Mouse (Mus musculus) megakaryocyte, embryonic 14.5 days (primary cell): ENCODE measurements around the gene Olfr1306. TPM values are rescaled to one million over a fixed set of nuclear protein-coding genes. Genes with fewer than 3 reads are reported as not detected.

Experiments used
- H3K27me3 ChIP-seq: replicated peaks from 2 replicates; pipeline ENCODE3; 2012; ENCODE audit warnings: inconsistent platforms
- H3K36me3 ChIP-seq: replicated peaks from 2 replicates; pipeline ENCODE3; 2012; ENCODE audit warnings: low read length, inconsistent platforms, mixed read lengths
- H3K4me1 ChIP-seq: 2 replicates; pipeline ENCODE4 v1.6.1; 2012; ENCODE audit warnings: inconsistent platforms
- H3K4me3 ChIP-seq: replicated peaks from 2 replicates; pipeline ENCODE3; 2012; ENCODE audit warnings: moderate library complexity, mild to moderate bottlenecking, inconsistent platforms
- H3K9me3 ChIP-seq: 2 replicates; pipeline ENCODE4 v1.6.1; 2012; ENCODE audit warnings: inconsistent platforms
- FLI1 ChIP-seq: IDR thresholded peaks from 2 replicates; pipeline ENCODE4 v1.6.1; 2012; ENCODE audit warnings: low read length, inconsistent platforms, mixed read lengths
- GATA1 ChIP-seq: IDR thresholded peaks from 3 replicates; pipeline ENCODE4 v1.6.1; 2012; ENCODE audit warnings: mixed read lengths, low read length, inconsistent platforms, borderline replicate concordance
- polyA plus RNA-seq: library from polyadenylated mRNA; stranded (reverse); fragments of >175 nt; gene quantifications from 2 replicates; pipeline ENCODE4 v1.2.3, GENCODE M21; 2012; ENCODE audit warnings: low replicate concordance; ENCODE audit not compliant: insufficient read depth

The Olfr1306 gene
- not detected in 2 replicates for polyA plus RNA-seq

DNA sequence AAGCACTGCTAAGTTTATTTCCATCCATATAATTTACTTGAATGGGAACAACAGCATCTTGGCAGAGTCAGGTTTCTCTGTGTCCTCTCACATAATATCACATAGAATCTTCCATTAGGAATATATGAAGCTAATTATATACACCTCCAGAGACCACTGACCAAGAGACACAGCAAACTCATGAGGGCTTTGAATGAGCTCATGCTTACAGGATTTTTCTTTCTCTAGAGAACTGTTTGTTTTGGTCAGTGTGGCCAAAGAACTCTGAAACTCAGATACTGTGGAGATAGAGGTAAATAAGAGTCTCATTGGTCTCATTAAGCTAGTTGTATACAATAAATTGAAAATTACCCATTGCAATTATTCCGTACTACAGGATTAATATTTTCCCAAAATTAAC, at the start of gene Olfr1306:
Olfr1306 (minus strand) TSS at position 101 of the 400 bp plus-strand sequence.
- Histone ChIP-seq H3K4me1 (no peaks in the 10 kb centered on the region), H3K36me3 (no peaks in the 10 kb centered on the region), H3K4me3 (no peak within 1 kb of the TSS), H3K27me3 (no peaks in the 10 kb centered on the region), H3K9me3 (no peaks in the 10 kb centered on the region)
- TF ChIP-seq FLI1, result no peak
- TF ChIP-seq GATA1, result no peak

- Histone ChIP-seq H3K36me3 (no peaks in the 10 kb centered on the region), H3K4me1 (no peaks in the 10 kb centered on the region), H3K27me3 (no peaks in the 10 kb centered on the region)
These were observed 48.8 kb upstream of the Olfr1306 start, which contains the start of gene Olfr1308 for GRCm38 (mm10) chr2:111964844-111965243. Olfr1308 (minus strand) TSS chr2:111964944.

DNA sequence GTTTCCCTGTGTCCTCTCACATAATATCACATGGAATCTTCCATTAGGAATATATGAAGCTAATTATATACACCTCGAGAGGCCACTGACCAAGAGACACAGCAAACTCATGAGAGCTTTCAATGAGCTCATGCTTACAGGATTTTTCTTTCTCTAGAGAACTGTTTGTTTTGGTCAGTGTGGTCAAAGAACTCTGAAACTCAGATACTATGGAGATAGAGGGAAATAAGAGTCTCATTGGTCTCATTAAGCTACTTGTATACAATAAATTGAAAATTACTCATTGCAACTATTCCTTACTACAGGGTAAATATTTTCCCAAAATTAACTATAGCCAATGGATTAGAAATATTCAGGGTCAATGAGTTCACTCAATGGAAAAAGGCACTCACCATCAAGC, 33.3 kb upstream of the Olfr1306 start, which contains the start of gene Olfr1307:
Olfr1307 (minus strand) TSS at position 101 of the 400 bp plus-strand sequence.
- TF ChIP-seq GATA1 (no peak), FLI1 (no peak)
- Histone ChIP-seq H3K9me3 (no peaks in the 10 kb centered on the region), H3K36me3 (no peaks in the 10 kb centered on the region), H3K4me3 (no peak within 1 kb of the TSS), H3K4me1 (no peaks in the 10 kb centered on the region), H3K27me3 (no peaks in the 10 kb centered on the region)

More at GRCm38 (mm10) chr2:111964844-111965243, 48.8 kb upstream of the Olfr1306 start, which contains the start of gene Olfr1308:
- no peaks in the 10 kb centered on the region for H3K9me3 ChIP-seq
- TF ChIP-seq GATA1, result no peak
- TF ChIP-seq FLI1, result no peak
- H3K4me3 ChIP-seq, result no peak within 1 kb of the TSS

GRCm38 (mm10) chr2:111877049-111877448, 39.0 kb downstream of the Olfr1306 start, which contains the start of gene Olfr1305:
Olfr1305 (minus strand) TSS chr2:111877149.
- no peaks in the 10 kb centered on the region for H3K27me3 ChIP-seq
- peaks cover 17% of the 10 kb centered on the region for H3K9me3 ChIP-seq
- H3K4me1 ChIP-seq, result no peaks in the 10 kb centered on the region
- no peak for TF ChIP-seq GATA1
- TF ChIP-seq FLI1, result no peak
- no peak within 1 kb of the TSS for H3K4me3 ChIP-seq
- no peaks in the 10 kb centered on the region for H3K36me3 ChIP-seq

Other genes starting within 250 kb of the Olfr1306 start
- gene Olfr1301, start 165.3 kb downstream of the Olfr1306 start, polyA plus RNA-seq, result not detected in 2 replicates
- not detected in 2 replicates for gene Olfr1302, start 138.8 kb downstream of the Olfr1306 start, polyA plus RNA-seq
- gene Olfr1303, start 95.9 kb downstream of the Olfr1306 start, polyA plus RNA-seq, result not detected in 2 replicates
- not detected in 2 replicates for gene Olfr1305, start 39.1 kb downstream of the Olfr1306 start, polyA plus RNA-seq
- gene Olfr1307, start 33.2 kb upstream of the Olfr1306 start, polyA plus RNA-seq, result 0.14 TPM in 1 of 2 replicates, not detected in the other
- not detected in 2 replicates for gene Olfr1308, start 48.7 kb upstream of the Olfr1306 start, polyA plus RNA-seq
- gene Olfr1309, start 74.0 kb upstream of the Olfr1306 start, polyA plus RNA-seq, result not detected in 2 replicates
- gene Olfr1310, start 96.4 kb upstream of the Olfr1306 start, polyA plus RNA-seq, result not detected in 2 replicates
- gene Olfr1311, start 108.1 kb upstream of the Olfr1306 start, polyA plus RNA-seq, result not detected in 2 replicates
- not detected in 2 replicates for gene Olfr1312, start 134.0 kb upstream of the Olfr1306 start, polyA plus RNA-seq
- not detected in 2 replicates for gene Olfr1313, start 161.6 kb upstream of the Olfr1306 start, polyA plus RNA-seq
- gene Olfr1314, start 180.5 kb upstream of the Olfr1306 start, polyA plus RNA-seq, result not detected in 2 replicates
- not detected in 2 replicates for gene Olfr1315-ps1, start 199.2 kb upstream of the Olfr1306 start, polyA plus RNA-seq
- not detected in 2 replicates for gene Olfr1316, start 218.7 kb upstream of the Olfr1306 start, polyA plus RNA-seq
- not detected in 2 replicates for gene Olfr1317, start 224.1 kb upstream of the Olfr1306 start, polyA plus RNA-seq
- gene Olfr1318, start 237.9 kb upstream of the Olfr1306 start, polyA plus RNA-seq, result not detected in 2 replicates